ENCODE assay signal across 1 mouse cellular context in the genomic region with DNA sequence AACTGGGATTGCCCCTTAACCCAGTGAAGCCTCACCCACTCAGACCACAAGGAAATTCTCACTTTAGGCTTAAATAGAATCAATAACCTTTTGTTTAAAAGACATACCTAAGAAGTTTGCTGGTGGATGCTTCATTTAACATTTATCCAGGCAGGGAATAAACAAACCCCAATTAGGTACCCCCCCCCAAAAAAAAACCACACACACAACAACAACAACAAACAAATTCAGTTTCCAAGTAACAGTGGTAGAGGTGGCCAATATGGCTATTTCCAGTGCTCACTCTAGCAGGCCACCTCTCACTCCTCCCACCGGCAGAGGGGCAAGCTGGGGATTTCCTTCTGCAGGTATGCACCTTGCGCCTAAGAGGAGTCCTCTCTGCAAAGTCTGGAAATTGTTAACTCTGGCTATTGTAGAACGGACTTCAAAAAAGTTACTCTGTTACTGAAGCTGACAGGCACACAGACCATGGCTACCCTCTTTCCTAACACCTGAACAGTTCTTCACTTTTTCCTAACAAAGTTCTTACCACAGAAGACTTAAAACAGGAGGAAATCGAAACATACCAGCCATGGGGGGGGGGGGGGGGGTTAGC.
TF ChIP-seq lines count a peak whose summit lies in the region.

No protein-coding gene starts in this region.

TF ChIP-seq in CH12.LX, 34 proteins besides CTCF, POLR2A, EP300 and RAD21 (continued from another document):
- TF ChIP-seq ZKSCAN1 (IDR thresholded peaks at IDR 0.05; ENCODE audit: borderline replicate concordance, low read depth, low read length): no peak
- TF ChIP-seq CHD1 (IDR thresholded peaks at IDR 0.05; ENCODE audit: low read depth, low read length): peak; percentile 11; the same call in 1 of the 2 replicates
- no peak for TF ChIP-seq JUN (IDR thresholded peaks at IDR 0.05; ENCODE audit: insufficient read depth, low read depth, low read length)
- 0 out of 2 replicates have a peak, but pooled peaks have one; percentile 54 for TF ChIP-seq SIN3A (IDR thresholded peaks at IDR 0.05; ENCODE audit: low read length)
- TF ChIP-seq IRF4 (IDR thresholded peaks at IDR 0.05; ENCODE audit: low read depth, low read length): peak; percentile 22
- no peak for TF ChIP-seq E2F4 (IDR thresholded peaks at IDR 0.05; ENCODE audit: insufficient replicate concordance, low read depth, low read length)
- no peak for TF ChIP-seq USF1 (IDR thresholded peaks at IDR 0.05; ENCODE audit: low read depth, low read length)
- no peak; the same call in 1 of the 2 replicates for TF ChIP-seq BHLHE40 (IDR thresholded peaks at IDR 0.05; ENCODE audit: low read depth, low read length)
- no peak; the same call in 1 of the 2 replicates for TF ChIP-seq ELF1 (IDR thresholded peaks at IDR 0.05; ENCODE audit: low read depth, low read length)
- TF ChIP-seq PAX5 (IDR thresholded peaks at IDR 0.05; ENCODE audit: low read length): no peak
- TF ChIP-seq MAFK (IDR thresholded peaks at IDR 0.05; ENCODE audit: insufficient replicate concordance, low read length): no peak
- TF ChIP-seq MYC (IDR thresholded peaks at IDR 0.05; ENCODE audit: low read depth, low read length): no peak
- no peak for TF ChIP-seq USF2 (conservative IDR thresholded peaks at IDR 0.05; ENCODE audit: low read depth, low read length)
- no peak for TF ChIP-seq POLR2AphosphoS2 (IDR thresholded peaks at IDR 0.05; ENCODE audit: low read depth, low read length)
- peak; percentile 34 for TF ChIP-seq ETS1 (conservative IDR thresholded peaks at IDR 0.05; ENCODE audit: low read depth, low read length)
- no peak for TF ChIP-seq JUND (conservative IDR thresholded peaks at IDR 0.05; ENCODE audit: low read depth, low read length)
